9 mouse cellular contexts compared by ENCODE assay signal in genomic region chr15:85037343-85037690, GRCm38 (mm10). TPM values are rescaled to one million over a fixed set of nuclear protein-coding genes. Genes with fewer than 3 reads are reported as not detected.
DNase-seq lines count a peak whose midpoint lies in the region; ATAC-seq and TF ChIP-seq lines count a peak whose summit lies in the region.
"Had no signal": no experiment of that assay in that cellular context is flagged by ENCODE, and none has a peak within 500 bp of the region (broad histone marks: within the 10 kb centered on the region; RNA-seq: fewer than 3 reads in every experiment).

No protein-coding gene starts in this region.

- no peak overlapping the region for H3K27ac ChIP-seq in kidney, adult 2 months (ENCODE audit: insufficient read depth, low read depth, low read length)
- no peak overlapping the region for H3K27ac ChIP-seq in hindbrain, embryonic 11.5 days (ENCODE audit: low read depth, low read length)
- H3K27ac ChIP-seq in midbrain, embryonic 12.5 days (replicated peaks): peak overlapping the region; percentile 30; the same call in 1 of the 2 replicates

- peak overlapping the region; percentile 69 for H3K9ac ChIP-seq in hindbrain, embryonic 11.5 days (ENCODE audit: low read depth, low read length)
- peak overlapping the region; percentile 68 for H3K9ac ChIP-seq in midbrain, embryonic 12.5 days (replicated peaks)

- H3K4me1 ChIP-seq in kidney, adult 2 months (ENCODE audit: control insufficient read depth, insufficient read depth, low read length): 0 out of 2 replicates have a peak, but pooled peaks cover 3% of the 10 kb centered on the region
- H3K4me1 ChIP-seq in hindbrain, embryonic 11.5 days (replicated peaks; ENCODE audit: control insufficient read depth, insufficient read depth, low read length): no peaks in the 10 kb centered on the region
- H3K4me1 ChIP-seq in midbrain, embryonic 12.5 days: peaks cover 23% of the 10 kb centered on the region

- H3K9me3 ChIP-seq in hindbrain, embryonic 11.5 days (ENCODE audit: control insufficient read depth, low read length): no peaks in the 10 kb centered on the region
- no peaks in the 10 kb centered on the region for H3K9me3 ChIP-seq in midbrain, embryonic 12.5 days

- no peaks in the 10 kb centered on the region for H3K27me3 ChIP-seq in kidney, adult 2 months (replicated peaks; ENCODE audit: control insufficient read depth, insufficient read depth, low read length)
- peaks cover 3% of the 10 kb centered on the region; the same call in 1 of the 2 replicates for H3K27me3 ChIP-seq in hindbrain, embryonic 11.5 days (ENCODE audit: control insufficient read depth, insufficient read depth, low read length)
- H3K27me3 ChIP-seq in midbrain, embryonic 12.5 days: peaks cover 27% of the 10 kb centered on the region

- ATAC-seq in hindbrain, embryonic 11.5 days (ENCODE audit: low FRiP score): no peak
- no peak for ATAC-seq in midbrain, embryonic 12.5 days (ENCODE audit: low FRiP score, low read depth)

- H3K4me3 ChIP-seq in kidney, adult 2 months (ENCODE audit: insufficient read depth, low read depth, low read length): peak overlapping the region; percentile 74
- H3K4me3 ChIP-seq in hindbrain, embryonic 11.5 days (ENCODE audit: low read depth, low read length): peak overlapping the region; percentile 55
- H3K4me3 ChIP-seq in midbrain, embryonic 12.5 days: peak overlapping the region; percentile 79

- no peak for TF ChIP-seq CTCF in kidney, adult 2 months (conservative IDR thresholded peaks at IDR 0.05; ENCODE audit: insufficient read depth, insufficient read length, low read depth, low read length)

- no peak for TF ChIP-seq POLR2A in kidney, adult 2 months (IDR thresholded peaks at IDR 0.05; ENCODE audit: low read depth, low read length)

- H3K4me2 ChIP-seq in hindbrain, embryonic 11.5 days (replicated peaks; ENCODE audit: low read depth, low read length): peak overlapping the region; percentile 81
- H3K4me2 ChIP-seq in midbrain, embryonic 12.5 days (replicated peaks): peak overlapping the region; percentile 85

- no peaks in the 10 kb centered on the region for H3K36me3 ChIP-seq in kidney, adult 2 months (ENCODE audit: control insufficient read depth, insufficient read depth, low read length)
- H3K36me3 ChIP-seq in hindbrain, embryonic 11.5 days (ENCODE audit: control insufficient read depth, insufficient read depth, low read length): no peaks in the 10 kb centered on the region
- H3K36me3 ChIP-seq in midbrain, embryonic 12.5 days: no peaks in the 10 kb centered on the region

- DNase-seq in kidney, adult 2 months: no peak
- DNase-seq in kidney, adult 9 months: no peak
- peak; percentile 26 for DNase-seq in NIH3T3 (ENCODE audit: low read depth)
- no peak for DNase-seq in hindbrain, embryonic 11.5 days (ENCODE audit: low spot score)
- DNase-seq in cerebellum, adult 9-11 months: no peak
- no peak for DNase-seq in adrenal gland, postnatal 25 days
- no peak for DNase-seq in ovary, postnatal 14 days (ENCODE audit: low spot score)

- WGBS in kidney, adult 2 months: 2% methylated on average over 8 of the region's 8 CpGs
- 9% methylated on average over 8 of the region's 8 CpGs for WGBS in hindbrain, embryonic 11.5 days
- WGBS in midbrain, embryonic 12.5 days: 4% methylated on average over 8 of the region's 8 CpGs

RNA-seq across cellular contexts. Expression of gene Fam118a, which starts 8.6 kb away (rescaled TPM):
- 4.1 and 4.9 TPM in 2 replicates for polyA plus RNA-seq in kidney, adult 2 months (2012; rRNA removed)
- polyA plus RNA-seq in hindbrain, embryonic 11.5 days (2014; fragmentation: Nextera tagmentation; extraction: Ambion mirVana): 27.8 and 29.5 TPM in 2 replicates
- 30.3 and 31.6 TPM in 2 replicates for polyA plus RNA-seq in midbrain, embryonic 12.5 days (2016; fragmentation: Nextera tagmentation; extraction: Ambion mirVana)
- 9.0 and 15.8 TPM in 2 replicates for total RNA-seq in adrenal gland, postnatal 25 days (2021)

RNA-seq across cellular contexts. Expression of gene Upk3a, which starts 20.4 kb away (rescaled TPM):
- polyA plus RNA-seq in kidney, adult 2 months (2012; rRNA removed): 19.6 and 24.9 TPM in 2 replicates
- polyA plus RNA-seq in hindbrain, embryonic 11.5 days (2014; fragmentation: Nextera tagmentation; extraction: Ambion mirVana): not detected in 2 replicates
- polyA plus RNA-seq in midbrain, embryonic 12.5 days (2016; fragmentation: Nextera tagmentation; extraction: Ambion mirVana): 0.33 and 0.50 TPM in 2 replicates
- not detected in 2 replicates for total RNA-seq in adrenal gland, postnatal 25 days (2021)
- total RNA-seq: left cerebral cortex, postnatal 14 days had no signal

RNA-seq across cellular contexts. Expression of gene 5031439G07Rik, which starts 49.0 kb away (rescaled TPM):
- polyA plus RNA-seq in kidney, adult 2 months (2012; rRNA removed): 21.7 and 24.1 TPM in 2 replicates
- polyA plus RNA-seq in hindbrain, embryonic 11.5 days (2014; fragmentation: Nextera tagmentation; extraction: Ambion mirVana): 11.8 and 12.9 TPM in 2 replicates
- 15.5 and 16.2 TPM in 2 replicates for polyA plus RNA-seq in midbrain, embryonic 12.5 days (2016; fragmentation: Nextera tagmentation; extraction: Ambion mirVana)
- total RNA-seq in adrenal gland, postnatal 25 days (2021): 18.6 and 28.8 TPM in 2 replicates

Comparison
In these comparisons a context has a peak if more than half of its experiments do, and no peak if none do; other contexts are left out.
1. RNA of gene Upk3a, which starts 20.4 kb away (polyA plus RNA-seq): 19.6 to 24.9 TPM in kidney, adult 2 months; 0.33 to 0.50 TPM in midbrain, embryonic 12.5 days and not detected in hindbrain, embryonic 11.5 days; every median in the first group is over 10 times any median in the second.
2. Peak in every context shown above with its lines, with median percentiles within 50 percentile points of each other: H3K4me3 ChIP-seq.